Mouse (Mus musculus): ENCODE measurements around the gene Nhej1. TPM values are rescaled to one million over a fixed set of nuclear protein-coding genes. Genes with fewer than 3 reads are reported as not detected.
A peak's percentile ranks its signal among the peaks of the same experiment; 100 is the strongest.

Nhej1 gene
- polyA plus RNA-seq, 1 experiment, result 5.5 TPM

- Histone ChIP-seq H3K27me3 (ENCODE audit: control insufficient read depth, insufficient read depth, low read length) (no peaks in the 10 kb centered on the region), H3K36me3 (ENCODE audit: control insufficient read depth, insufficient read depth, low read length) (no peaks in the 10 kb centered on the region), H3K4me1 (replicated peaks; ENCODE audit: control insufficient read depth, insufficient read depth, low read length) (peaks cover 9% of the 10 kb centered on the region), H3K27ac (ENCODE audit: control insufficient read depth, insufficient read depth, low read length) (no peak overlapping the region), H3K4me3 (ENCODE audit: control insufficient read depth, insufficient read depth, low read length) (no peak overlapping the region)
- TF ChIP-seq POLR2A (IDR thresholded peaks at IDR 0.05; ENCODE audit: control insufficient read depth, extremely low read depth, insufficient read depth, low read length, poor library complexity) (no peak), CTCF (IDR thresholded peaks at IDR 0.05; ENCODE audit: borderline replicate concordance, control insufficient read depth, extremely low read depth, insufficient read depth, low read length, poor library complexity) (no peak)
- 88% methylated on average over 3 of the region's 3 CpGs for WGBS
- no peak for DNase-seq
Observed at GRCm38 (mm10) chr1:75128641-75129040, 3.6 kb upstream of the Nhej1 start.

- no peak for DNase-seq
- TF ChIP-seq CTCF (IDR thresholded peaks at IDR 0.05; ENCODE audit: borderline replicate concordance, control insufficient read depth, extremely low read depth, insufficient read depth, low read length, poor library complexity), result no peak
- TF ChIP-seq POLR2A (IDR thresholded peaks at IDR 0.05; ENCODE audit: control insufficient read depth, extremely low read depth, insufficient read depth, low read length, poor library complexity), result no peak
- Histone ChIP-seq H3K27ac (ENCODE audit: control insufficient read depth, insufficient read depth, low read length) (0 out of 2 replicates have a peak overlapping the region, but pooled peaks have one; percentile 24), H3K36me3 (ENCODE audit: control insufficient read depth, insufficient read depth, low read length) (no peaks in the 10 kb centered on the region), H3K27me3 (ENCODE audit: control insufficient read depth, insufficient read depth, low read length) (no peaks in the 10 kb centered on the region), H3K4me3 (ENCODE audit: control insufficient read depth, insufficient read depth, low read length) (no peak overlapping the region), H3K4me1 (replicated peaks; ENCODE audit: control insufficient read depth, insufficient read depth, low read length) (peaks cover 9% of the 10 kb centered on the region)
- 45% methylated on average over 5 of the region's 5 CpGs for WGBS
Observed at GRCm38 (mm10) chr1:75125418-75125817, 418 bp upstream of the Nhej1 start.

GRCm38 (mm10) chr1:75122211-75122610, 2.8 kb downstream of the Nhej1 start:
- DNase-seq, result peak; percentile 52
- TF ChIP-seq CTCF (IDR thresholded peaks at IDR 0.05; ENCODE audit: borderline replicate concordance, control insufficient read depth, extremely low read depth, insufficient read depth, low read length, poor library complexity) (no peak), POLR2A (IDR thresholded peaks at IDR 0.05; ENCODE audit: control insufficient read depth, extremely low read depth, insufficient read depth, low read length, poor library complexity) (no peak)

GRCm38 (mm10) chr1:75052091-75052490, 72.9 kb downstream of the Nhej1 start:
- no peak for TF ChIP-seq POLR2A (IDR thresholded peaks at IDR 0.05; ENCODE audit: control insufficient read depth, extremely low read depth, insufficient read depth, low read length, poor library complexity)
- TF ChIP-seq CTCF (IDR thresholded peaks at IDR 0.05; ENCODE audit: borderline replicate concordance, control insufficient read depth, extremely low read depth, insufficient read depth, low read length, poor library complexity), result no peak
- no peaks in the 10 kb centered on the region for H3K4me1 ChIP-seq (replicated peaks; ENCODE audit: control insufficient read depth, insufficient read depth, low read length)
- DNase-seq, result no peak
- WGBS, result 49% methylated on average over 4 of the region's 4 CpGs
- no peaks in the 10 kb centered on the region for H3K36me3 ChIP-seq (ENCODE audit: control insufficient read depth, insufficient read depth, low read length)
- no peak overlapping the region for H3K27ac ChIP-seq (ENCODE audit: control insufficient read depth, insufficient read depth, low read length)
- no peaks in the 10 kb centered on the region for H3K27me3 ChIP-seq (ENCODE audit: control insufficient read depth, insufficient read depth, low read length)
- no peak overlapping the region for H3K4me3 ChIP-seq (ENCODE audit: control insufficient read depth, insufficient read depth, low read length)

More at GRCm38 (mm10) chr1:75122211-75122610, 2.8 kb downstream of the Nhej1 start:
- H3K4me3 ChIP-seq (ENCODE audit: control insufficient read depth, insufficient read depth, low read length), result no peak overlapping the region
- peaks cover 9% of the 10 kb centered on the region for H3K4me1 ChIP-seq (replicated peaks; ENCODE audit: control insufficient read depth, insufficient read depth, low read length)
- 86% methylated on average over 3 of the region's 3 CpGs for WGBS
- H3K27ac ChIP-seq (ENCODE audit: control insufficient read depth, insufficient read depth, low read length), result no peak overlapping the region
- no peaks in the 10 kb centered on the region for H3K36me3 ChIP-seq (ENCODE audit: control insufficient read depth, insufficient read depth, low read length)
- no peaks in the 10 kb centered on the region for H3K27me3 ChIP-seq (ENCODE audit: control insufficient read depth, insufficient read depth, low read length)

- H3K27ac ChIP-seq (ENCODE audit: control insufficient read depth, insufficient read depth, low read length), result no peak overlapping the region
- H3K4me3 ChIP-seq (ENCODE audit: control insufficient read depth, insufficient read depth, low read length), result no peak overlapping the region
- DNase-seq, result no peak
- no peaks in the 10 kb centered on the region for H3K27me3 ChIP-seq (ENCODE audit: control insufficient read depth, insufficient read depth, low read length)
- TF ChIP-seq POLR2A (IDR thresholded peaks at IDR 0.05; ENCODE audit: control insufficient read depth, extremely low read depth, insufficient read depth, low read length, poor library complexity), result no peak
- TF ChIP-seq CTCF (IDR thresholded peaks at IDR 0.05; ENCODE audit: borderline replicate concordance, control insufficient read depth, extremely low read depth, insufficient read depth, low read length, poor library complexity), result no peak
- 87% methylated on average over 7 of the region's 7 CpGs for WGBS
- H3K36me3 ChIP-seq (ENCODE audit: control insufficient read depth, insufficient read depth, low read length), result no peaks in the 10 kb centered on the region
- no peaks in the 10 kb centered on the region for H3K4me1 ChIP-seq (replicated peaks; ENCODE audit: control insufficient read depth, insufficient read depth, low read length)
Observed at GRCm38 (mm10) chr1:75051428-75051827, 73.6 kb downstream of the Nhej1 start.

GRCm38 (mm10) chr1:75048571-75048970, 76.4 kb downstream of the Nhej1 start:
- WGBS, result 94% methylated on average over 2 of the region's 2 CpGs
- no peaks in the 10 kb centered on the region for H3K27me3 ChIP-seq (ENCODE audit: control insufficient read depth, insufficient read depth, low read length)
- no peaks in the 10 kb centered on the region for H3K36me3 ChIP-seq (ENCODE audit: control insufficient read depth, insufficient read depth, low read length)
- H3K4me3 ChIP-seq (ENCODE audit: control insufficient read depth, insufficient read depth, low read length), result no peak overlapping the region
- no peak for DNase-seq
- TF ChIP-seq POLR2A (IDR thresholded peaks at IDR 0.05; ENCODE audit: control insufficient read depth, extremely low read depth, insufficient read depth, low read length, poor library complexity) (no peak), CTCF (IDR thresholded peaks at IDR 0.05; ENCODE audit: borderline replicate concordance, control insufficient read depth, extremely low read depth, insufficient read depth, low read length, poor library complexity) (no peak)
- no peaks in the 10 kb centered on the region for H3K4me1 ChIP-seq (replicated peaks; ENCODE audit: control insufficient read depth, insufficient read depth, low read length)
- no peak overlapping the region for H3K27ac ChIP-seq (ENCODE audit: control insufficient read depth, insufficient read depth, low read length)

- no peak for DNase-seq
- Histone ChIP-seq H3K27ac (ENCODE audit: control insufficient read depth, insufficient read depth, low read length) (no peak overlapping the region), H3K4me1 (replicated peaks; ENCODE audit: control insufficient read depth, insufficient read depth, low read length) (no peaks in the 10 kb centered on the region), H3K36me3 (ENCODE audit: control insufficient read depth, insufficient read depth, low read length) (no peaks in the 10 kb centered on the region), H3K27me3 (ENCODE audit: control insufficient read depth, insufficient read depth, low read length) (no peaks in the 10 kb centered on the region), H3K4me3 (ENCODE audit: control insufficient read depth, insufficient read depth, low read length) (no peak overlapping the region)
- WGBS, result 91% methylated on average over 4 of the region's 4 CpGs
- TF ChIP-seq POLR2A (IDR thresholded peaks at IDR 0.05; ENCODE audit: control insufficient read depth, extremely low read depth, insufficient read depth, low read length, poor library complexity) (no peak), CTCF (IDR thresholded peaks at IDR 0.05; ENCODE audit: borderline replicate concordance, control insufficient read depth, extremely low read depth, insufficient read depth, low read length, poor library complexity) (no peak)
Observed at GRCm38 (mm10) chr1:75048041-75048440, 77.0 kb downstream of the Nhej1 start.
